ENCODE assay signal across 26 mouse cellular contexts in genomic region chr6:125357334-125357733, GRCm38 (mm10). TPM values are rescaled to one million over a fixed set of nuclear protein-coding genes. Genes with fewer than 3 reads are reported as not detected.
"Had no signal": no experiment of that assay in that cellular context is flagged by ENCODE, and none has a peak within 500 bp of the region (broad histone marks: within the 10 kb centered on the region; RNA-seq: fewer than 3 reads in every experiment).

No protein-coding gene starts in this region.

- H3K36me3 ChIP-seq: neural tube, embryonic 13.5 days had no signal

- ATAC-seq: liver, embryonic 12.5 days; midbrain, embryonic 13.5 days; midbrain, embryonic 16.5 days had no signal

- H3K4me3 ChIP-seq: layer of hippocampus, adult 2 months; limb, embryonic 12.5 days; limb, embryonic 15.5 days; liver, embryonic 12.5 days; liver, embryonic 15.5 days; lung, embryonic 15.5 days; megakaryocyte, embryonic 14.5 days; midbrain, embryonic 10.5 days; midbrain, embryonic 13.5 days; myocyte; neural tube, embryonic 13.5 days had no signal

- H3K27me3 ChIP-seq: liver, embryonic 12.5 days; liver, embryonic 15.5 days; lung, embryonic 15.5 days had no signal

- H3K9ac ChIP-seq: limb, embryonic 12.5 days; limb, embryonic 15.5 days; liver, embryonic 12.5 days; liver, embryonic 15.5 days; lung, embryonic 15.5 days; midbrain, embryonic 13.5 days; neural tube, embryonic 13.5 days had no signal

- H3K9me3 ChIP-seq: limb, embryonic 12.5 days; limb, embryonic 15.5 days; liver, embryonic 12.5 days; liver, embryonic 15.5 days; lung, embryonic 15.5 days; megakaryocyte, embryonic 14.5 days; midbrain, embryonic 10.5 days; midbrain, embryonic 13.5 days; neural tube, embryonic 13.5 days had no signal

- DNase-seq: kidney, adult 11 months; kidney, adult 9 months; kidney, postnatal 25 days; layer of hippocampus, adult 9-11 months; left cerebral cortex, postnatal 4 days; lung, adult 18-20 months; lung, postnatal 10 days; lung, postnatal 36 days; thymus, adult 2 months; thymus, postnatal 14 days; thymus, postnatal 4 days had no signal

- H3K4me2 ChIP-seq: limb, embryonic 12.5 days; limb, embryonic 15.5 days; liver, embryonic 12.5 days; liver, embryonic 15.5 days; lung, embryonic 15.5 days; midbrain, embryonic 13.5 days; neural tube, embryonic 13.5 days had no signal

- H3K27ac ChIP-seq: layer of hippocampus, adult 2 months; limb, embryonic 15.5 days; liver, embryonic 12.5 days; liver, embryonic 15.5 days; lung, embryonic 15.5 days; midbrain, embryonic 10.5 days; midbrain, embryonic 13.5 days; neural tube, embryonic 13.5 days had no signal

RNA-seq across cellular contexts. Expression of gene Plekhg6, which starts 23.3 kb away (rescaled TPM):
- total RNA-seq: layer of hippocampus, postnatal 25 days; left cerebral cortex, postnatal 4 days; monocyte, adult 5-6 weeks had no signal
- polyA plus RNA-seq: neural tube, embryonic 13.5 days; spleen, adult 2 months had no signal
